Mouse (Mus musculus) erythroblast, embryonic 14.5 days (primary cell): ENCODE data around the gene Enpp6. TPM values are rescaled to one million over a fixed set of nuclear protein-coding genes. Genes with fewer than 3 reads are reported as not detected.

Experiments
- H3K27me3 ChIP-seq: 2 replicates; pipeline ENCODE4 v1.6.1; 2012; ENCODE audit warnings: inconsistent platforms; ENCODE audit not compliant: control insufficient read depth
- H3K36me3 ChIP-seq: 2 replicates; pipeline ENCODE4 v1.6.1; 2012; ENCODE audit warnings: mild to moderate bottlenecking, inconsistent platforms; ENCODE audit not compliant: control insufficient read depth
- H3K4me1 ChIP-seq: 2 replicates; pipeline ENCODE4 v1.6.1; 2012; ENCODE audit warnings: inconsistent platforms; ENCODE audit not compliant: control insufficient read depth
- H3K4me3 ChIP-seq: replicated peaks from 2 replicates; pipeline ENCODE3; 2012; ENCODE audit warnings: moderate library complexity, mild to moderate bottlenecking, inconsistent platforms
- H3K9me3 ChIP-seq: 2 replicates; pipeline ENCODE4 v1.6.1; 2012; ENCODE audit warnings: low read length, inconsistent platforms, mixed read lengths; ENCODE audit not compliant: control insufficient read depth
- GATA1 ChIP-seq: IDR thresholded peaks from 2 replicates; pipeline ENCODE4 v1.6.1; 2012; ENCODE audit warnings: low read length, inconsistent platforms, mixed read lengths
- TAL1 ChIP-seq: IDR thresholded peaks from 3 replicates; pipeline ENCODE4 v1.6.1; 2012; ENCODE audit warnings: low read length, inconsistent platforms, mixed read lengths
- polyA plus RNA-seq: library from polyadenylated mRNA; stranded (reverse); fragments of >175 nt; gene quantifications from 2 replicates; pipeline ENCODE4 v1.2.3, GENCODE M21; 2012

Gene Enpp6
- polyA plus RNA-seq, 1 experiment = not detected

GRCm38 (mm10) chr8:47134736-47135135 is 148.0 kb downstream of the Enpp6 start:
- no peaks in the 10 kb centered on the region for H3K36me3 ChIP-seq
- no peak for TF ChIP-seq TAL1
- TF ChIP-seq GATA1 = no peak
- no peaks in the 10 kb centered on the region for H3K27me3 ChIP-seq
- H3K4me3 ChIP-seq = no peak overlapping the region
- no peaks in the 10 kb centered on the region for H3K4me1 ChIP-seq
- H3K9me3 ChIP-seq = no peaks in the 10 kb centered on the region; the same call in 1 of the 2 replicates

- no peak overlapping the region for H3K4me3 ChIP-seq
- no peaks in the 10 kb centered on the region; the same call in 1 of the 2 replicates for H3K9me3 ChIP-seq
- no peaks in the 10 kb centered on the region for H3K36me3 ChIP-seq
- H3K27me3 ChIP-seq = no peaks in the 10 kb centered on the region
- TF ChIP-seq GATA1 (no peak), TAL1 (no peak)
- no peaks in the 10 kb centered on the region for H3K4me1 ChIP-seq
Observed at GRCm38 (mm10) chr8:47135586-47135985, 148.9 kb downstream of the Enpp6 start.

- Histone ChIP-seq H3K27me3 (no peaks in the 10 kb centered on the region), H3K9me3 (no peaks in the 10 kb centered on the region; the same call in 1 of the 2 replicates)
- TF ChIP-seq TAL1 = no peak
- TF ChIP-seq GATA1 = no peak
Observed at GRCm38 (mm10) chr8:47136047-47136446, 149.4 kb downstream of the Enpp6 start.

GRCm38 (mm10) chr8:47145258-47145657 is 158.6 kb downstream of the Enpp6 start:
- H3K36me3 ChIP-seq = no peaks in the 10 kb centered on the region
- no peak overlapping the region for H3K4me3 ChIP-seq
- peaks cover 5% of the 10 kb centered on the region; the same call in 1 of the 2 replicates for H3K9me3 ChIP-seq
- no peaks in the 10 kb centered on the region for H3K4me1 ChIP-seq
- TF ChIP-seq TAL1 (no peak), GATA1 (no peak)
- H3K27me3 ChIP-seq = no peaks in the 10 kb centered on the region

More at GRCm38 (mm10) chr8:47136047-47136446, 149.4 kb downstream of the Enpp6 start:
- H3K4me1 ChIP-seq = no peaks in the 10 kb centered on the region
- no peak overlapping the region for H3K4me3 ChIP-seq
- no peaks in the 10 kb centered on the region for H3K36me3 ChIP-seq

Other genes starting within 250 kb of the Enpp6 start
- gene Irf2, start 247.2 kb upstream of the Enpp6 start, polyA plus RNA-seq = 0.81 and 1.9 TPM in 2 replicates